Mouse (Mus musculus): ENCODE data around the gene Smok3b. TPM values are rescaled to one million over a fixed set of nuclear protein-coding genes. Genes with fewer than 3 reads are reported as not detected.
"Not testable (repeated sequence)": the region's sequence is repeated elsewhere in the genome, so short reads cannot be mapped to it uniquely, and the experiment has no call there.

Smok3b gene
- polyA plus RNA-seq (2014; fragmentation: Nextera tagmentation; extraction: Ambion mirVana), result not detected in 2 replicates

- 85% methylated on average over 3 of the region's 7 CpGs for WGBS
- not testable (repeated sequence) for H3K27ac ChIP-seq (ENCODE audit: low read depth, low read length); H3K9me3 ChIP-seq (ENCODE audit: control insufficient read depth, low read length); H3K9ac ChIP-seq (ENCODE audit: low read depth, low read length); ATAC-seq (ENCODE audit: low FRiP score); H3K27me3 ChIP-seq (ENCODE audit: control insufficient read depth, insufficient read depth, low read length); H3K36me3 ChIP-seq (ENCODE audit: control insufficient read depth, insufficient read depth, low read length); H3K4me2 ChIP-seq (replicated peaks; ENCODE audit: low read depth, low read length); H3K4me1 ChIP-seq (replicated peaks; ENCODE audit: control insufficient read depth, insufficient read depth, low read length); H3K4me3 ChIP-seq (ENCODE audit: low read depth, low read length); DNase-seq (ENCODE audit: low spot score)
Observed at GRCm38 (mm10) chr5:138020961-138021479, at the start of gene Smok3b, which contains the start of gene Smok3a. Gene Smok3b, plus strand, starts transcription at chr5:138021429. Gene Smok3a, plus strand, starts transcription at chr5:138021261.

- Histone ChIP-seq H3K27me3 (ENCODE audit: control insufficient read depth, insufficient read depth, low read length) (no peaks in the 10 kb centered on the region), H3K27ac (ENCODE audit: low read depth, low read length) (no peak overlapping the region), H3K36me3 (ENCODE audit: control insufficient read depth, insufficient read depth, low read length) (no peaks in the 10 kb centered on the region), H3K4me1 (replicated peaks; ENCODE audit: control insufficient read depth, insufficient read depth, low read length) (no peaks in the 10 kb centered on the region), H3K9ac (ENCODE audit: low read depth, low read length) (no peak overlapping the region), H3K4me2 (replicated peaks; ENCODE audit: low read depth, low read length) (no peak overlapping the region), H3K9me3 (ENCODE audit: control insufficient read depth, low read length) (no peaks in the 10 kb centered on the region), H3K4me3 (ENCODE audit: low read depth, low read length) (no peak overlapping the region)
- no peak for DNase-seq (ENCODE audit: low spot score)
- no peak for ATAC-seq (ENCODE audit: low FRiP score)
- 73% methylated on average over 2 of the region's 2 CpGs for WGBS
Observed at GRCm38 (mm10) chr5:137973161-137973560, 48.1 kb upstream of the Smok3b start.

- Histone ChIP-seq H3K4me3 (ENCODE audit: low read depth, low read length) (no peak overlapping the region), H3K9ac (ENCODE audit: low read depth, low read length) (no peak overlapping the region), H3K27ac (ENCODE audit: low read depth, low read length) (no peak overlapping the region), H3K4me2 (replicated peaks; ENCODE audit: low read depth, low read length) (no peak overlapping the region), H3K36me3 (ENCODE audit: control insufficient read depth, insufficient read depth, low read length) (no peaks in the 10 kb centered on the region), H3K4me1 (replicated peaks; ENCODE audit: control insufficient read depth, insufficient read depth, low read length) (no peaks in the 10 kb centered on the region), H3K9me3 (ENCODE audit: control insufficient read depth, low read length) (no peaks in the 10 kb centered on the region), H3K27me3 (ENCODE audit: control insufficient read depth, insufficient read depth, low read length) (no peaks in the 10 kb centered on the region)
- 53% methylated on average over 3 of the region's 3 CpGs for WGBS
- DNase-seq (ENCODE audit: low spot score) (no peak), ATAC-seq (ENCODE audit: low FRiP score) (no peak)
Observed at GRCm38 (mm10) chr5:137973738-137974137, 47.5 kb upstream of the Smok3b start.

- no peak overlapping the region for H3K9ac ChIP-seq (ENCODE audit: low read depth, low read length)
- 67% methylated on average over 3 of the region's 3 CpGs for WGBS
Observed at GRCm38 (mm10) chr5:137974724-137975123, 46.5 kb upstream of the Smok3b start.

GRCm38 (mm10) chr5:137975434-137975833, 45.8 kb upstream of the Smok3b start:
- DNase-seq (ENCODE audit: low spot score) (no peak), ATAC-seq (ENCODE audit: low FRiP score) (no peak)
- H3K36me3 ChIP-seq (ENCODE audit: control insufficient read depth, insufficient read depth, low read length), result no peaks in the 10 kb centered on the region
- WGBS, result 45% methylated on average over 1 of the region's 1 CpGs
- no peaks in the 10 kb centered on the region for H3K4me1 ChIP-seq (replicated peaks; ENCODE audit: control insufficient read depth, insufficient read depth, low read length)
- H3K9ac ChIP-seq (ENCODE audit: low read depth, low read length), result no peak overlapping the region
- H3K4me3 ChIP-seq (ENCODE audit: low read depth, low read length), result no peak overlapping the region
- H3K4me2 ChIP-seq (replicated peaks; ENCODE audit: low read depth, low read length), result no peak overlapping the region
- H3K27me3 ChIP-seq (ENCODE audit: control insufficient read depth, insufficient read depth, low read length), result no peaks in the 10 kb centered on the region
- no peaks in the 10 kb centered on the region for H3K9me3 ChIP-seq (ENCODE audit: control insufficient read depth, low read length)
- H3K27ac ChIP-seq (ENCODE audit: low read depth, low read length), result no peak overlapping the region

More at GRCm38 (mm10) chr5:137974724-137975123, 46.5 kb upstream of the Smok3b start:
- Histone ChIP-seq H3K27me3 (ENCODE audit: control insufficient read depth, insufficient read depth, low read length) (no peaks in the 10 kb centered on the region), H3K4me3 (ENCODE audit: low read depth, low read length) (no peak overlapping the region), H3K4me2 (replicated peaks; ENCODE audit: low read depth, low read length) (no peak overlapping the region), H3K4me1 (replicated peaks; ENCODE audit: control insufficient read depth, insufficient read depth, low read length) (no peaks in the 10 kb centered on the region), H3K27ac (ENCODE audit: low read depth, low read length) (no peak overlapping the region), H3K9me3 (ENCODE audit: control insufficient read depth, low read length) (no peaks in the 10 kb centered on the region), H3K36me3 (ENCODE audit: control insufficient read depth, insufficient read depth, low read length) (no peaks in the 10 kb centered on the region)
- ATAC-seq (ENCODE audit: low FRiP score), result no peak
- DNase-seq (ENCODE audit: low spot score), result no peak

GRCm38 (mm10) chr5:137977291-137977690, 43.9 kb upstream of the Smok3b start:
- ATAC-seq (ENCODE audit: low FRiP score), result no peak
- no peaks in the 10 kb centered on the region for H3K9me3 ChIP-seq (ENCODE audit: control insufficient read depth, low read length)
- no peaks in the 10 kb centered on the region for H3K36me3 ChIP-seq (ENCODE audit: control insufficient read depth, insufficient read depth, low read length)
- no peak overlapping the region for H3K9ac ChIP-seq (ENCODE audit: low read depth, low read length)
- no peak overlapping the region for H3K4me2 ChIP-seq (replicated peaks; ENCODE audit: low read depth, low read length)
- no peaks in the 10 kb centered on the region for H3K27me3 ChIP-seq (ENCODE audit: control insufficient read depth, insufficient read depth, low read length)
- no peak overlapping the region for H3K27ac ChIP-seq (ENCODE audit: low read depth, low read length)
- no peaks in the 10 kb centered on the region for H3K4me1 ChIP-seq (replicated peaks; ENCODE audit: control insufficient read depth, insufficient read depth, low read length)
- 50% methylated on average over 1 of the region's 1 CpGs for WGBS
- DNase-seq (ENCODE audit: low spot score), result no peak
- no peak overlapping the region for H3K4me3 ChIP-seq (ENCODE audit: low read depth, low read length)

GRCm38 (mm10) chr5:137979081-137979480, 42.1 kb upstream of the Smok3b start:
- ATAC-seq (ENCODE audit: low FRiP score), result no peak
- no peaks in the 10 kb centered on the region for H3K4me1 ChIP-seq (replicated peaks; ENCODE audit: control insufficient read depth, insufficient read depth, low read length)
- H3K36me3 ChIP-seq (ENCODE audit: control insufficient read depth, insufficient read depth, low read length), result no peaks in the 10 kb centered on the region
- no peak overlapping the region for H3K27ac ChIP-seq (ENCODE audit: low read depth, low read length)
- no peak overlapping the region for H3K9ac ChIP-seq (ENCODE audit: low read depth, low read length)
- H3K9me3 ChIP-seq (ENCODE audit: control insufficient read depth, low read length), result no peaks in the 10 kb centered on the region
- DNase-seq (ENCODE audit: low spot score), result no peak
- H3K27me3 ChIP-seq (ENCODE audit: control insufficient read depth, insufficient read depth, low read length), result no peaks in the 10 kb centered on the region
- 74% methylated on average over 2 of the region's 2 CpGs for WGBS
- H3K4me2 ChIP-seq (replicated peaks; ENCODE audit: low read depth, low read length), result no peak overlapping the region
- H3K4me3 ChIP-seq (ENCODE audit: low read depth, low read length), result no peak overlapping the region

GRCm38 (mm10) chr5:137981300-137981699, 39.9 kb upstream of the Smok3b start, which contains the start of gene Azgp1:
Gene Azgp1, plus strand, starts transcription at chr5:137981520.
- DNase-seq (ENCODE audit: low spot score) (no peak), ATAC-seq (ENCODE audit: low FRiP score) (no peak)
- Histone ChIP-seq H3K27ac (ENCODE audit: low read depth, low read length) (no peak within 1 kb of the TSS), H3K9ac (ENCODE audit: low read depth, low read length) (no peak within 1 kb of the TSS), H3K36me3 (ENCODE audit: control insufficient read depth, insufficient read depth, low read length) (no peaks in the 10 kb centered on the region), H3K4me2 (replicated peaks; ENCODE audit: low read depth, low read length) (no peak within 1 kb of the TSS), H3K4me3 (ENCODE audit: low read depth, low read length) (no peak within 1 kb of the TSS), H3K4me1 (replicated peaks; ENCODE audit: control insufficient read depth, insufficient read depth, low read length) (no peaks in the 10 kb centered on the region), H3K9me3 (ENCODE audit: control insufficient read depth, low read length) (no peaks in the 10 kb centered on the region), H3K27me3 (ENCODE audit: control insufficient read depth, insufficient read depth, low read length) (no peaks in the 10 kb centered on the region)
- 88% methylated on average over 4 of the region's 4 CpGs for WGBS

GRCm38 (mm10) chr5:137986351-137986750, 34.9 kb upstream of the Smok3b start:
- Histone ChIP-seq H3K4me2 (replicated peaks; ENCODE audit: low read depth, low read length) (no peak overlapping the region), H3K4me3 (ENCODE audit: low read depth, low read length) (no peak overlapping the region), H3K9me3 (ENCODE audit: control insufficient read depth, low read length) (no peaks in the 10 kb centered on the region), H3K9ac (ENCODE audit: low read depth, low read length) (no peak overlapping the region), H3K36me3 (ENCODE audit: control insufficient read depth, insufficient read depth, low read length) (no peaks in the 10 kb centered on the region), H3K27ac (ENCODE audit: low read depth, low read length) (no peak overlapping the region), H3K4me1 (replicated peaks; ENCODE audit: control insufficient read depth, insufficient read depth, low read length) (no peaks in the 10 kb centered on the region), H3K27me3 (ENCODE audit: control insufficient read depth, insufficient read depth, low read length) (no peaks in the 10 kb centered on the region)
- 86% methylated on average over 1 of the region's 1 CpGs for WGBS
- DNase-seq (ENCODE audit: low spot score) (no peak), ATAC-seq (ENCODE audit: low FRiP score) (no peak)

Data from hindbrain, embryonic 11.5 days (tissue).